Mouse (Mus musculus): ENCODE data around the gene Ankrd12. TPM values are rescaled to one million over a fixed set of nuclear protein-coding genes. Genes with fewer than 3 reads are reported as not detected.

Ankrd12 gene
- total and polyA plus RNA-seq, 3 experiments: 9.6 to 13.3 TPM; not detected in 1

DNA sequence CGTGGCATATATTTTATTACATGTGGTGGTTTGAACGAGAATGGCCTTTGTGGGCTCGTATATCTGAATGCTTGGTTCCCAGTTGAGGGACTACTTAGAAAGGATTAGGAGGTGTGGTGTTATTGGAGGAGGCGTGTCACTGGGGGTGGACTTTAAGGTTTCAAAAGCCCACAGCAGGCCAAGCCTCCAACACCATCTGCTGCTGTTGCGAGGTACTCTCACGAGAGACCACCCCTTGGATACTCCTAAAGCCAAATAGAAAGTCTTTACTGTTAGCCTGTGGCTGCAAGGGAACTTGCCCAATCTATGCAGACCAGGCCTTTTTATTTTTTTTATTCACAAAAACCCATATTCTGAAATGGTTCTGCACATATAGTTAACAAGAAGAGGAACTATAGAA lies 154.9 kb downstream of the Ankrd12 start:
- Histone ChIP-seq H3K4me3 (ENCODE audit: control insufficient read depth in 1 of 2, insufficient read depth in 1 of 2, low read depth in 2 of 2, low read length in 2 of 2) (no peak overlapping the region), H3K79me2 (ENCODE audit: control insufficient read depth, insufficient read depth, low read length, poor library complexity) (no peaks in the 10 kb centered on the region), H3K36me3 (ENCODE audit: control insufficient read depth in 1 of 2, insufficient read depth in 2 of 2, low read length in 2 of 2) (peaks cover 5 to 9% of the 10 kb centered on the region in 2 experiments; a peak in 3 of 4 replicates)

DNA sequence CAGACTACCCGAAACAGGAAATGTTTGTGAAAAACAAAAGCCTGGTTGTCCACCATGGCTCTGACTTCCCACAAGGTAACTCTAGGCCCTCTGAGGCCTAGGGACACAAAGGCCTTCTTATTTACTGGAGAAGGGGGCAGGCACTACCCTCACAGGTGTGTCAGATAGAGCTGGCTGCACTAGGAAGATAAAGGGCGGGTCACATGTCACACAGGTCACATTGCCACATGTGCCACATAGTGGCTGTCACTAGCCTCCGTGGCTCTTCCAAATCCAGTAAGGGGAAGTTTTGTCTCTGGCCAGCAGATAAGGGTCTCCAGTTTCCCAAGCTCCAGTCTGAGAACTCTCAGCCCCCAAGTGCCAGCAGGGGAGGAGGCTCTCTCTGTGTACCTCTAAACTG lies 157.7 kb downstream of the Ankrd12 start:
- H3K4me3 ChIP-seq (ENCODE audit: control insufficient read depth in 1 of 2, insufficient read depth in 1 of 2, low read depth in 2 of 2, low read length in 2 of 2): peak overlapping the region; percentile 2 to 12; a peak in 2 of 4 replicates
- H3K9me3 ChIP-seq (replicated peaks; ENCODE audit: insufficient read depth, low read length): no peaks in the 10 kb centered on the region
- peaks cover 3 to 21% of the 10 kb centered on the region in 2 experiments for H3K4me1 ChIP-seq (ENCODE audit: control insufficient read depth in 1 of 2, insufficient read depth in 2 of 2, low read length in 2 of 2)
- 0 out of 2 replicates have a peak overlapping the region, but pooled peaks have one; percentile 1 for H3K9ac ChIP-seq (ENCODE audit: control insufficient read depth, low read depth, low read length, poor library complexity, severe bottlenecking)
- H3K36me3 ChIP-seq (ENCODE audit: control insufficient read depth in 1 of 2, insufficient read depth in 2 of 2, low read length in 2 of 2): peaks cover 2 to 11% of the 10 kb centered on the region in 2 experiments; a peak in 3 of 4 replicates
- H3K79me2 ChIP-seq (ENCODE audit: control insufficient read depth, insufficient read depth, low read length, poor library complexity): no peaks in the 10 kb centered on the region
- DNase-seq (ENCODE audit: low read depth, low spot score): peak; percentile 76
- no peaks in the 10 kb centered on the region for H3K27me3 ChIP-seq (ENCODE audit: control insufficient read depth in 1 of 2, insufficient read depth in 2 of 2, low read length in 2 of 2)
- H3K27ac ChIP-seq (ENCODE audit: control insufficient read depth, low read depth, low read length): peak overlapping the region; percentile 40; the same call in 1 of the 2 replicates
- TF ChIP-seq TCF12 (IDR thresholded peaks at IDR 0.05; ENCODE audit: low read depth, low read length) (peak; percentile 85), SIN3A (IDR thresholded peaks at IDR 0.05; ENCODE audit: low read length) (peak; percentile 69; the same call in 1 of the 2 replicates), E2F4 (IDR thresholded peaks at IDR 0.05; ENCODE audit: borderline replicate concordance, low read depth, low read length) (no peak), POLR2AphosphoS2 (IDR thresholded peaks at IDR 0.05; ENCODE audit: low read length) (no peak), MYC (IDR thresholded peaks at IDR 0.05; ENCODE audit: low read depth, low read length) (peak; percentile 58; the same call in 1 of the 2 replicates), MYB (IDR thresholded peaks at IDR 0.05; ENCODE audit: low read depth, low read length) (no peak), GABPA (IDR thresholded peaks at IDR 0.05; ENCODE audit: low read depth, low read length) (no peak), USF2 (IDR thresholded peaks at IDR 0.05; ENCODE audit: borderline replicate concordance in 1 of 2, insufficient read depth in 1 of 2, low read depth in 1 of 2, low read length in 2 of 2) (peak; percentile 26 to 85; a peak in 2 of 4 replicates), CTCF (IDR thresholded peaks at IDR 0.05 in 2 of 3, conservative IDR thresholded peaks at IDR 0.05 in 1 of 3; ENCODE audit: control insufficient read depth in 1 of 3, insufficient read depth in 1 of 3, low read depth in 2 of 3, low read length in 3 of 3, poor library complexity in 1 of 3, severe bottlenecking in 1 of 3) (no peak), CHD1 (IDR thresholded peaks at IDR 0.05; ENCODE audit: low read depth, low read length) (no peak), KAT2A (conservative IDR thresholded peaks at IDR 0.05; ENCODE audit: low read depth, low read length) (no peak), ZKSCAN1 (IDR thresholded peaks at IDR 0.05; ENCODE audit: low read depth, low read length) (no peak), ETS1 (IDR thresholded peaks at IDR 0.05; ENCODE audit: low read depth, low read length) (peak; percentile 73), ZNF384 (IDR thresholded peaks at IDR 0.05; ENCODE audit: low read depth, low read length) (no peak), ZMIZ1 (IDR thresholded peaks at IDR 0.05; ENCODE audit: low read depth, low read length) (no peak), MAZ (IDR thresholded peaks at IDR 0.05; ENCODE audit: low read depth, low read length) (no peak), MAFK (IDR thresholded peaks at IDR 0.05; ENCODE audit: borderline replicate concordance, low read depth, low read length) (no peak), HCFC1 (IDR thresholded peaks at IDR 0.05; ENCODE audit: low read depth, low read length) (no peak; the same call in 1 of the 2 replicates), EP300 (IDR thresholded peaks at IDR 0.05; ENCODE audit: low read depth in 1 of 2, low read length in 2 of 2) (peak; percentile 46 to 80; a peak in 2 of 4 replicates), POLR2A (IDR thresholded peaks at IDR 0.05; ENCODE audit: control insufficient read depth in 1 of 2, insufficient read depth in 1 of 2, low read depth in 1 of 2, low read length in 2 of 2, poor library complexity in 1 of 2) (no peak), GATA1 (IDR thresholded peaks at IDR 0.05; ENCODE audit: low read depth, low read length) (peak; percentile 77), NRF1 (IDR thresholded peaks at IDR 0.05; ENCODE audit: insufficient read depth, low read depth, low read length, poor library complexity, severe bottlenecking) (no peak), ZC3H11A (IDR thresholded peaks at IDR 0.05; ENCODE audit: low read depth, low read length) (no peak), UBTF (IDR thresholded peaks at IDR 0.05; ENCODE audit: borderline replicate concordance, insufficient read depth, low read depth, low read length) (no peak), USF1 (IDR thresholded peaks at IDR 0.05; ENCODE audit: low read depth, low read length) (peak; percentile 93)

More for the DNA sequence above, 154.9 kb downstream of the Ankrd12 start:
- Histone ChIP-seq H3K9ac (ENCODE audit: control insufficient read depth, low read depth, low read length, poor library complexity, severe bottlenecking) (no peak overlapping the region), H3K27ac (ENCODE audit: control insufficient read depth, low read depth, low read length) (no peak overlapping the region; the same call in 1 of the 2 replicates), H3K4me1 (ENCODE audit: control insufficient read depth in 1 of 2, insufficient read depth in 2 of 2, low read length in 2 of 2) (peaks cover 0 to 12% of the 10 kb centered on the region in 2 experiments; a peak in 3 of 4 replicates), H3K27me3 (ENCODE audit: control insufficient read depth in 1 of 2, insufficient read depth in 2 of 2, low read length in 2 of 2) (no peaks in the 10 kb centered on the region), H3K9me3 (replicated peaks; ENCODE audit: insufficient read depth, low read length) (no peaks in the 10 kb centered on the region)
- TF ChIP-seq GATA1 (IDR thresholded peaks at IDR 0.05; ENCODE audit: low read depth, low read length): no peak
- TF ChIP-seq HCFC1 (IDR thresholded peaks at IDR 0.05; ENCODE audit: low read depth, low read length): 0 out of 2 replicates have a peak, but pooled peaks have one; percentile 32
- 0 out of 2 replicates have a peak, but pooled peaks have one; percentile 29 for TF ChIP-seq MXI1 (IDR thresholded peaks at IDR 0.05; ENCODE audit: low read depth, low read length)
- no peak for TF ChIP-seq CTCF (IDR thresholded peaks at IDR 0.05 in 2 of 3, conservative IDR thresholded peaks at IDR 0.05 in 1 of 3; ENCODE audit: control insufficient read depth in 1 of 3, insufficient read depth in 1 of 3, low read depth in 2 of 3, low read length in 3 of 3, poor library complexity in 1 of 3, severe bottlenecking in 1 of 3)
- no peak; the same call in 1 of the 2 replicates for TF ChIP-seq RAD21 (IDR thresholded peaks at IDR 0.05; ENCODE audit: low read depth, low read length)
- no peak for TF ChIP-seq GABPA (IDR thresholded peaks at IDR 0.05; ENCODE audit: low read depth, low read length)
- TF ChIP-seq JUND (IDR thresholded peaks at IDR 0.05; ENCODE audit: low read depth, low read length): no peak
- no peak for TF ChIP-seq USF2 (IDR thresholded peaks at IDR 0.05; ENCODE audit: borderline replicate concordance in 1 of 2, insufficient read depth in 1 of 2, low read depth in 1 of 2, low read length in 2 of 2)
- no peak for TF ChIP-seq ZKSCAN1 (IDR thresholded peaks at IDR 0.05; ENCODE audit: low read depth, low read length)
- TF ChIP-seq NRF1 (IDR thresholded peaks at IDR 0.05; ENCODE audit: insufficient read depth, low read depth, low read length, poor library complexity, severe bottlenecking): no peak
- TF ChIP-seq SIN3A (IDR thresholded peaks at IDR 0.05; ENCODE audit: low read length): no peak
- no peak for TF ChIP-seq POLR2AphosphoS5 (IDR thresholded peaks at IDR 0.05; ENCODE audit: borderline replicate concordance, low read depth, low read length)
- peak; percentile 39 for TF ChIP-seq CHD2 (IDR thresholded peaks at IDR 0.05; ENCODE audit: low read length)
- peak; percentile 83 for DNase-seq (ENCODE audit: low read depth, low spot score)
